Mouse (Mus musculus) midbrain, postnatal 0 days (tissue): ENCODE results near the gene Cotl1. TPM values are rescaled to one million over a fixed set of nuclear protein-coding genes. Genes with fewer than 3 reads are reported as not detected.

Source experiments
- ATAC-seq: fragments of 200-750 bp; cut with Nextera tagmentation; 2 replicates; pipeline ENCODE4 v1.8.0; 2017; ENCODE audit warnings: moderate number of reproducible peaks, mild to moderate bottlenecking, moderate TSS enrichment, moderate library complexity; ENCODE audit not compliant: low FRiP score
- DNase-seq: peaks from one replicate; pipeline ENCODE4 v3.0.0-alpha.2; 2015; ENCODE audit warnings: low spot score
- H3K27ac ChIP-seq: fragments of 300-500 bp; sonication (generic); 2 replicates; pipeline ENCODE4 v1.5.1; 2014; ENCODE audit warnings: low read depth, mild to moderate bottlenecking, low read length, mixed read lengths
- H3K27me3 ChIP-seq: fragments of 300-500 bp; sonication (generic); 2 replicates; pipeline ENCODE4 v1.6.1; 2014; ENCODE audit warnings: low read length, control low read depth, mixed read lengths; ENCODE audit not compliant: insufficient read depth
- H3K36me3 ChIP-seq: fragments of 300-500 bp; sonication (generic); 2 replicates; pipeline ENCODE4 v1.6.1; 2014; ENCODE audit warnings: low read length, control low read depth, mixed read lengths; ENCODE audit not compliant: insufficient read depth
- H3K4me1 ChIP-seq: fragments of 300-500 bp; sonication (generic); 2 replicates; pipeline ENCODE4 v1.6.1; 2014; ENCODE audit warnings: mild to moderate bottlenecking, control low read depth, antibody characterized with exemption, low read length, mixed read lengths; ENCODE audit not compliant: insufficient read depth
- H3K4me2 ChIP-seq: fragments of 300-500 bp; sonication (generic); 2 replicates; pipeline ENCODE4 v1.6.1; 2014; ENCODE audit warnings: low read depth, mild to moderate bottlenecking, low read length, mixed read lengths; ENCODE audit not compliant: poor library complexity, severe bottlenecking
- H3K4me3 ChIP-seq: fragments of 300-500 bp; sonication (generic); 2 replicates; pipeline ENCODE4 v1.5.1; 2014; ENCODE audit warnings: low read depth, mild to moderate bottlenecking, low read length, moderate library complexity
- H3K9ac ChIP-seq: fragments of 300-500 bp; sonication (generic); replicated peaks from 2 replicates; pipeline ENCODE4 v1.6.1; 2014; ENCODE audit warnings: mild to moderate bottlenecking, low read length, moderate library complexity, mixed read lengths; ENCODE audit not compliant: poor library complexity, severe bottlenecking
- H3K9me3 ChIP-seq: fragments of 300-500 bp; sonication (generic); 2 replicates; pipeline ENCODE4 v1.6.1; 2016; ENCODE audit warnings: low read length, control low read depth
- CTCF ChIP-seq: IDR thresholded peaks from 2 replicates; pipeline ENCODE4 v1.5.1; 2016; ENCODE audit warnings: antibody characterized with exemption, mild to moderate bottlenecking
- WGBS: fragments of 180-500 bp; shearing (Covaris S2); extraction: QIAGEN DNeasy Blood & Tissue Kit; methylation state at CpG from one replicate; pipeline ENCODE4 v1.1.7; 2014; 5-methylcytosine and 5-hydroxymethylcytosine counted together
- polyA plus RNA-seq: library from polyadenylated mRNA; unstranded; fragments of >200 nt; fragmentation: Nextera tagmentation; extraction: Ambion mirVana; gene quantifications from 2 replicates; pipeline ENCODE4 v1.2.1, GENCODE M21; 2015
- total RNA-seq: library from RNA; depleted of rRNA; stranded (reverse); fragments of >200 nt; gene quantifications from 2 replicates; pipeline ENCODE4 v1.2.3, GENCODE M21; 2014

The Cotl1 gene
- total and polyA plus RNA-seq, 2 experiments from 2014 or later: 112 to 223 TPM

GRCm38 (mm10) chr8:119881301-119881700 is 41.0 kb upstream of the Cotl1 start:
- Histone ChIP-seq H3K4me2 (no peak overlapping the region), H3K36me3 (peaks cover 10% of the 10 kb centered on the region), H3K27me3 (no peaks in the 10 kb centered on the region), H3K9ac (no peak overlapping the region), H3K9me3 (no peaks in the 10 kb centered on the region), H3K27ac (no peak overlapping the region), H3K4me3 (no peak overlapping the region), H3K4me1 (no peaks in the 10 kb centered on the region)
- DNase-seq (no peak), ATAC-seq (no peak)
- no peak for TF ChIP-seq CTCF
- 71% methylated on average over 6 of the region's 6 CpGs for WGBS

- Histone ChIP-seq H3K9ac (no peak overlapping the region), H3K27me3 (no peaks in the 10 kb centered on the region), H3K9me3 (no peaks in the 10 kb centered on the region), H3K4me2 (no peak overlapping the region), H3K36me3 (peaks cover 44% of the 10 kb centered on the region), H3K27ac (no peak overlapping the region), H3K4me3 (no peak overlapping the region), H3K4me1 (no peaks in the 10 kb centered on the region)
- no peak for ATAC-seq
- no peak for DNase-seq
- 94% methylated on average over 1 of the region's 1 CpGs for WGBS
- TF ChIP-seq CTCF: no peak
These were observed 32.8 kb upstream of the Cotl1 start for GRCm38 (mm10) chr8:119873181-119873580.

- TF ChIP-seq CTCF: no peak
- ATAC-seq (no peak), DNase-seq (no peak)
- no peak overlapping the region for H3K4me3 ChIP-seq
- no peak overlapping the region for H3K9ac ChIP-seq
- no peak overlapping the region for H3K27ac ChIP-seq
- H3K4me2 ChIP-seq: no peak overlapping the region
- no peaks in the 10 kb centered on the region for H3K4me1 ChIP-seq
- H3K9me3 ChIP-seq: no peaks in the 10 kb centered on the region
- 86% methylated on average over 20 of the region's 20 CpGs for WGBS
- H3K36me3 ChIP-seq: peaks cover 35% of the 10 kb centered on the region
- no peaks in the 10 kb centered on the region for H3K27me3 ChIP-seq
These were observed 29.3 kb upstream of the Cotl1 start for GRCm38 (mm10) chr8:119869616-119870015.

GRCm38 (mm10) chr8:119862749-119863148 is 22.4 kb upstream of the Cotl1 start:
- TF ChIP-seq CTCF: no peak
- peaks cover 4% of the 10 kb centered on the region; the same call in 1 of the 2 replicates for H3K4me1 ChIP-seq
- peak; percentile 31; the same call in 1 of the 2 replicates for ATAC-seq
- H3K4me2 ChIP-seq: peak overlapping the region; percentile 86
- H3K36me3 ChIP-seq: 0 out of 2 replicates have a peak, but pooled peaks cover 4% of the 10 kb centered on the region
- peak overlapping the region; percentile 87 for H3K9ac ChIP-seq
- WGBS: 4% methylated on average over 6 of the region's 6 CpGs
- H3K27ac ChIP-seq: peak overlapping the region; percentile 72; the same call in 1 of the 2 replicates
- H3K4me3 ChIP-seq: peak overlapping the region; percentile 89
- peak; percentile 9 for DNase-seq
- H3K9me3 ChIP-seq: no peaks in the 10 kb centered on the region
- no peaks in the 10 kb centered on the region for H3K27me3 ChIP-seq

- Histone ChIP-seq H3K27me3 (no peaks in the 10 kb centered on the region), H3K9ac (peak overlapping the region; percentile 87), H3K27ac (peak overlapping the region; percentile 72), H3K4me2 (peak overlapping the region; percentile 86), H3K4me3 (peak overlapping the region; percentile 89), H3K4me1 (peaks cover 4% of the 10 kb centered on the region; the same call in 1 of the 2 replicates), H3K9me3 (no peaks in the 10 kb centered on the region), H3K36me3 (0 out of 2 replicates have a peak, but pooled peaks cover 4% of the 10 kb centered on the region)
- 1% methylated on average over 17 of the region's 19 CpGs for WGBS
- no peak for TF ChIP-seq CTCF
- DNase-seq (peak; percentile 12), ATAC-seq (peak; percentile 57)
These were observed 22.0 kb upstream of the Cotl1 start for GRCm38 (mm10) chr8:119862390-119862734.

GRCm38 (mm10) chr8:119861706-119862389 is 21.5 kb upstream of the Cotl1 start, which contains the start of gene Klhl36:
Gene Klhl36 (plus strand): TSS chr8:119862266.
- H3K9ac ChIP-seq: peak within 1 kb of the TSS; percentile 87
- H3K27ac ChIP-seq: peak within 1 kb of the TSS; percentile 72
- H3K36me3 ChIP-seq: 0 out of 2 replicates have a peak, but pooled peaks cover 4% of the 10 kb centered on the region
- H3K9me3 ChIP-seq: no peaks in the 10 kb centered on the region
- no peaks in the 10 kb centered on the region for H3K27me3 ChIP-seq
- H3K4me3 ChIP-seq: peak within 1 kb of the TSS; percentile 89
- peak within 1 kb of the TSS; percentile 86 for H3K4me2 ChIP-seq
- ATAC-seq: peak; percentile 93
- peak; percentile 95 for DNase-seq
- peaks cover 4% of the 10 kb centered on the region; the same call in 1 of the 2 replicates for H3K4me1 ChIP-seq
- no peak for TF ChIP-seq CTCF
- WGBS: under 1% methylated on average over 35 of the region's 35 CpGs
